Mouse (Mus musculus): ENCODE results near the gene Cgrrf1. TPM values are rescaled to one million over a fixed set of nuclear protein-coding genes. Genes with fewer than 3 reads are reported as not detected.

Cgrrf1 gene
- polyA plus RNA-seq, 2 experiments from 2014 or later: 7.4 to 10.1 TPM

DNA sequence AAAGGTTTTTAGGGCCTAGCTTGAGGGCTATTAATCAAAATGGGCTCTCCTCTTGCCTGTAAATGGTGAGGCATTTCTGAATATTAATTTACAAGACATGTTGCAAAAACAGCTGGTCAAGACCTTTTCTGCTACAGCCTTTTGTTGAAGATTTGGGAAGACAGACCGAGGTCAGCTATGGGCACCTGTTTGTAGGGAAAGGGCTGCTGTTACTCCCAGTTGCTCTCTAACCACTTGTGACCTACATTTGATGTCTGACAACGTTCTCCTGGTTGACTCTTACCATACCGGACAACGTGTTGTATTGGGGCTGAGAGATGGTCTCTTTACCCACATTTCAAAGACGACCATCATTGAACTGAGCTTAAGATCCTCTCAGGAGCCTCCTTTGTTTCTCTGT is 66.0 kb downstream of the Cgrrf1 start:
- ATAC-seq: no peak

GRCm38 (mm10) chr14:46898626-46899025 is 66.7 kb downstream of the Cgrrf1 start:
- no peak for ATAC-seq

DNA sequence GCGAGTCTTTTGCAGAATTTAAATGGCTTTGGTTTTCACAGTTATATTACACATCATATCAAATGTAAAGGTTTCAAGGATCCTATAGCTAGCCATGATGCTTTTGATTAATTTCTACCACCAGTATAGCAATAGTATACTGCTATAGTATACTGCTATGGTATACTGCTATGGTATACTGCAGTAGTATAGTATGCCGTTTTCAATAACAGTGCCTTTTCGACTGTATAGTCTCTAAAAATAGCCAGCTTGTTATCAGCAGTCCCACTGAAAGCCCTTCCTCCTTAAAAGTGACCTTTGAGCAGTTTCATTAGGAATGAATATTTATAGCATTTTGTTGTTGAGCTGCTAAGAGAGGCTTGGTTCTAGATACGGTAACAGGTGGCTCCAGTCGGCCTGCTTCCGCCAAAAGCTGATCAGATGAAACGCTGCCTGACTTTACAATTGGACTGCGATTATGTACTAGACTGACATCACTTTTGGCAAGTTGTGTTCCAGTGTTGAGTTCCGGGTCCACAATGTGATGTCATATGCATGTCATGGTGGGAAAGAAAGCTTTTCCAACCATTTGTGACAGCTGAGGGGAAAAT is 70.7 kb downstream of the Cgrrf1 start:
- no peak for ATAC-seq

Other genes starting within 250 kb of the Cgrrf1 start
- 10 to 100 TPM in 1 of 2 experiments, 1 to 10 TPM in 1; 6.0 to 11.7 TPM for gene Cdkn3, start 71.6 kb upstream of the Cgrrf1 start, polyA plus RNA-seq (2017; shearing (Covaris generic))
- gene Cnih1, start 43.7 kb upstream of the Cgrrf1 start, polyA plus RNA-seq (2017; shearing (Covaris generic)): 10 to 100 TPM; 63.4 to 68.6 TPM
- 10 to 100 TPM; 94.7 to 96.2 TPM for gene Gmfb, start 9.9 kb upstream of the Cgrrf1 start, polyA plus RNA-seq (2017; shearing (Covaris generic))
- not detected for gene Samd4, start 50.7 kb downstream of the Cgrrf1 start, polyA plus RNA-seq (2017; shearing (Covaris generic))

All from CD4-positive, CD25-positive, alpha-beta regulatory T cell, adult 4 months (primary cell).